Mouse (Mus musculus): Measurements from ENCODE around the gene Cpxm2.

Cpxm2 gene

GRCm38 (mm10) chr7:132026671-132027070 is 127.9 kb downstream of the Cpxm2 start:
- no peak for DNase-seq (ENCODE audit: low spot score in 2 of 2)

GRCm38 (mm10) chr7:132025591-132025990 is 128.9 kb downstream of the Cpxm2 start:
- no peak for DNase-seq (ENCODE audit: low spot score in 2 of 2)

- DNase-seq (ENCODE audit: low spot score in 2 of 2), result no peak
Observed at GRCm38 (mm10) chr7:132015933-132016332, 138.6 kb downstream of the Cpxm2 start.

GRCm38 (mm10) chr7:132015193-132015592 is 139.3 kb downstream of the Cpxm2 start:
- DNase-seq (ENCODE audit: low spot score in 2 of 2), result no peak

GRCm38 (mm10) chr7:132013970-132014369 is 140.6 kb downstream of the Cpxm2 start:
- no peak for DNase-seq (ENCODE audit: low spot score in 2 of 2)

DNA sequence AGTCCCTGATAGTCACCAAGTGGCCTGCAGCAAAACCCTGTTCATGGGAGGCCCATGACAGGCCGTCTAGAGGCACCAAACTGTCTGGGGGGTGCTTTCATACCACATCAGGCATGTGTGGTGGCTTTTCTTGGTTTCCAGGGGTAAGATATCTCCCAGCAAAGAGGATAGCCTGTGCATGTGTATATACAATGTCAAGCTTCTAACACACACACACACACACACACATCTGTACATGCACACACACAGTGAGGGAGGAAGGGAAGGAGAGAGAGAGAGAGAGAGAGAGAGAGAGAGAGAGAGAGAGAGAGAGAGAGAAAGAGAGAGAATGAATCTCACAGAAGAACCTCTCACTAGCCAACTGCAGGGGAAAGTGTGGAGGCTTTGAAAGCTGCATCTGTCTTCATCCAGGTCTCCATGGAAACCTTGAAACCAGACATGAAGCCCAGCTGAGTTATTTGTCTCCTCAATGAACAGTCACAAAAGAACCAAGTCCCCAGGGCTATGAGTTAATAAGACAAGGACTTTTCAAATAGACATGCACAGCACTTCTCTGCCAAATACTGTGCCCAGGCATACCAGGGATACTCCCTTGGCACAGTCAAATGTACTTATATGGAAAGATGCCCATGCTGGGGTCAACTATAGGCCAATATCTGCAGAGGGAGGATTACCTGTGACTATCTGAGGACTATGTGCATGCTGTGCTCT is 141.4 kb downstream of the Cpxm2 start:
- DNase-seq (ENCODE audit: low spot score in 2 of 2), result no peak

DNA sequence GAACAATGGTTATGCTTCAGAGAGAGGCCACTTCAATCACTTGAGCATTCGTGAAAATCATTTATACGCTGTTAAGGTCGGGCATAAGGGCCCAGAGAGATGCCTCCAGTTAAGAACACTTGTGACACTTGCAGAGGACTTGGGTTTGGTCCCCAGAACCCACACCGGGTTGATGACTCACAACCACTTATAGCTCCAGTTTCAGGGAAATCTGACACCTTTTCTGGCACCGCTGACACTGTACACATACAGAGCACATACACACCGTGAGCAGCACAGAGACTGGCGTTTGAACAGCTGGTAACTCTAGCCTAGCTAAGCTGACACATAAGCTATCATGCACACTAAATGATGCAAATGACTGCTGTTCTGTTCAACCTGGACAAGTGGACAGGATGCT is 145.5 kb downstream of the Cpxm2 start:
- DNase-seq (ENCODE audit: low spot score in 2 of 2), result no peak

DNA sequence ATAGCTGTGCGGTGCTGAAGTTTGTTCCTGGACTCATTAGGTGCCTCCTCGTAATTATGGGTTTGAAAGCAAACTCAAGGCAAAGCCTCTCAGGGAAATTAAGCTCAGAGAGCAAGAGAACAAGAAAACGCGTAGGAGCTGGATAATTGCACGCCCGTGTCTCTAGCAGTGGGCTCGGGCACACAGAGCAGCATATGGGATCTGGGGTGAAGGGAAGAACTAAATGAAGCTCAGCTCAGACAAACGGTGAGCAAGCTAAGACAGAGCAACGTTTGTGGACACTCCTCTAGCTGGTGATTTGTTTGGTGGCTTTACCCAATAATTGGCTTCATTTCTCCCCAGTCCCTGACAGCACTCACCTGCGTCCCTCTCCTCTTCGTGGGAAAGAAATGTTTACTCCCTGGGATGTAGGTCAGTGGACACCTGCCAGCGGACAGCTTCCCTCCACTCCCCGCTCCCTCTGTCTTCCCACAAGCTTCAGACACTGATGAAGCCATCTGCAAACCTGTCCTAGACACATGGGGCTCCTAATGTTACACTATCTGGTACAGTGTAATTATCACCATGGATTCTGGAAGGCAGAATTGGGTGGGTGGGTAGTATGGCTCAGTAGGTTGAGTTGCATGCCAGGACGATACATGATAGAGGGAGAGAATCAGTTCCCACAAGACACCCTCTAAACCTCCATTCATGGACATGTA is 148.4 kb downstream of the Cpxm2 start:
- no peak for DNase-seq (ENCODE audit: low spot score in 2 of 2)

- DNase-seq (ENCODE audit: low spot score in 2 of 2), result no peak
Observed at GRCm38 (mm10) chr7:131992873-131993272, 161.7 kb downstream of the Cpxm2 start.

- no peak for DNase-seq (ENCODE audit: low spot score in 2 of 2)
Observed at GRCm38 (mm10) chr7:131992226-131992625, 162.3 kb downstream of the Cpxm2 start.

- no peak for DNase-seq (ENCODE audit: low spot score in 2 of 2)
Observed at GRCm38 (mm10) chr7:131989056-131989455, 165.5 kb downstream of the Cpxm2 start.
